Mouse (Mus musculus): ENCODE measurements at regions not wholly inside any gene's neighbourhood (a gene's known extent, or its start where the extent isn't known, plus 50 kb on each side); places are given as distances from the start of the nearest gene placed in this dataset.

GRCm38 (mm10) chr6:141129596-141129995, 119.5 kb upstream of the Pde3a start:
- TF ChIP-seq CTCF (IDR thresholded peaks at IDR 0.05; ENCODE audit: control insufficient read depth, insufficient read depth, insufficient read length) = no peak
- TF ChIP-seq MAX (IDR thresholded peaks at IDR 0.05) = no peak
- TF ChIP-seq USF1 (IDR thresholded peaks at IDR 0.05; ENCODE audit: low read depth) = no peak
- TF ChIP-seq CEBPB (IDR thresholded peaks at IDR 0.05; ENCODE audit: low read depth) = no peak
- TF ChIP-seq FOSL1 (IDR thresholded peaks at IDR 0.05; ENCODE audit: insufficient read depth, low read length, poor library complexity, severe bottlenecking) = no peak
- TF ChIP-seq MYOG (IDR thresholded peaks at IDR 0.05; ENCODE audit: control insufficient read depth, extremely low read depth, insufficient read length) = no peak

Data from C2C12 (cell line).